ENCODE assay signal across 25 mouse cellular contexts in genomic region chr5:64847305-64847704, GRCm38 (mm10). TPM values are rescaled to one million over a fixed set of nuclear protein-coding genes. Genes with fewer than 3 reads are reported as not detected.
DNase-seq lines count a peak whose midpoint lies in the region; ATAC-seq and TF ChIP-seq lines count a peak whose summit lies in the region.
"Had no signal": no experiment of that assay in that cellular context is flagged by ENCODE, and none has a peak within 500 bp of the region (broad histone marks: within the 10 kb centered on the region; RNA-seq: fewer than 3 reads in every experiment).

No protein-coding gene starts in this region.

- peak; percentile 76 for ATAC-seq in common myeloid progenitor, adult 5-6 weeks (replicated peaks; ENCODE audit: low read depth, poor library complexity, severe bottlenecking)
- no peak for ATAC-seq in forebrain, postnatal 0 days
- no peak for ATAC-seq in stomach, postnatal 0 days (ENCODE audit: low FRiP score, low TSS enrichment)
- ATAC-seq: hindbrain, embryonic 16.5 days had no signal

- no peak for TF ChIP-seq CTCF in MEL (IDR thresholded peaks at IDR 0.05 in 2 of 3, conservative IDR thresholded peaks at IDR 0.05 in 1 of 3; ENCODE audit: control insufficient read depth in 1 of 3, insufficient read depth in 1 of 3, low read depth in 2 of 3, low read length in 3 of 3, poor library complexity in 1 of 3, severe bottlenecking in 1 of 3)
- no peak for TF ChIP-seq CTCF in forebrain, postnatal 0 days (IDR thresholded peaks at IDR 0.05; ENCODE audit: low read depth)
- TF ChIP-seq CTCF in stomach, postnatal 0 days (IDR thresholded peaks at IDR 0.05; ENCODE audit: low read depth): no peak

- peaks cover 0 to 17% of the 10 kb centered on the region in 2 experiments; a peak in 2 of 4 replicates for H3K36me3 ChIP-seq in MEL (ENCODE audit: control insufficient read depth in 1 of 2, insufficient read depth in 2 of 2, low read length in 2 of 2)
- H3K36me3 ChIP-seq in forebrain, postnatal 0 days (ENCODE audit: insufficient read depth): no peaks in the 10 kb centered on the region
- no peaks in the 10 kb centered on the region for H3K36me3 ChIP-seq in stomach, postnatal 0 days (ENCODE audit: control insufficient read depth, insufficient read depth, low read length)
- H3K36me3 ChIP-seq: heart, embryonic 12.5 days; hindbrain, embryonic 10.5 days; kidney, embryonic 15.5 days; limb, embryonic 13.5 days; midbrain, embryonic 12.5 days; neural tube, embryonic 12.5 days had no signal

- TF ChIP-seq EP300 in MEL (IDR thresholded peaks at IDR 0.05; ENCODE audit: low read depth in 1 of 2, low read length in 2 of 2): peak; percentile 30 to 43; a peak in 3 of 4 replicates
- no peak for TF ChIP-seq EP300 in stomach, postnatal 0 days (optimal IDR thresholded peaks at IDR 0.05)

- 86% methylated on average over 2 of the region's 2 CpGs for WGBS in forebrain, postnatal 0 days
- 60% methylated on average over 2 of the region's 2 CpGs for WGBS in stomach, postnatal 0 days

- H3K27ac ChIP-seq in MEL (ENCODE audit: control insufficient read depth, low read depth, low read length): no peak overlapping the region
- no peak overlapping the region for H3K27ac ChIP-seq in forebrain, postnatal 0 days (ENCODE audit: low read depth, low read length)
- H3K27ac ChIP-seq in stomach, postnatal 0 days (replicated peaks): no peak overlapping the region
- H3K27ac ChIP-seq: heart, adult 2 months; hindbrain, embryonic 10.5 days; kidney, embryonic 15.5 days; limb, embryonic 13.5 days; liver, embryonic 14.5 days; midbrain, embryonic 12.5 days; neural tube, embryonic 12.5 days had no signal

- no peak for TF ChIP-seq POLR2A in MEL (IDR thresholded peaks at IDR 0.05; ENCODE audit: control insufficient read depth in 1 of 2, insufficient read depth in 1 of 2, low read depth in 1 of 2, low read length in 2 of 2, poor library complexity in 1 of 2)

- peaks cover 9 to 12% of the 10 kb centered on the region in 2 experiments for H3K4me1 ChIP-seq in MEL (ENCODE audit: control insufficient read depth in 1 of 2, insufficient read depth in 2 of 2, low read length in 2 of 2)
- no peaks in the 10 kb centered on the region for H3K4me1 ChIP-seq in forebrain, postnatal 0 days (ENCODE audit: insufficient read depth)
- no peaks in the 10 kb centered on the region for H3K4me1 ChIP-seq in stomach, postnatal 0 days (replicated peaks; ENCODE audit: control insufficient read depth, insufficient read depth)
- H3K4me1 ChIP-seq: heart, embryonic 12.5 days; hindbrain, embryonic 10.5 days; kidney, embryonic 15.5 days; limb, embryonic 13.5 days; midbrain, embryonic 12.5 days; neural tube, embryonic 12.5 days had no signal

- no peaks in the 10 kb centered on the region for H3K9me3 ChIP-seq in MEL (replicated peaks; ENCODE audit: insufficient read depth, low read length)
- no peaks in the 10 kb centered on the region for H3K9me3 ChIP-seq in forebrain, postnatal 0 days (ENCODE audit: low read length)
- H3K9me3 ChIP-seq in stomach, postnatal 0 days (ENCODE audit: control insufficient read depth, low read length): 0 out of 2 replicates have a peak, but pooled peaks cover 2% of the 10 kb centered on the region
- H3K9me3 ChIP-seq: kidney, embryonic 15.5 days had no signal

- DNase-seq in thymus, postnatal 0 days (ENCODE audit: low spot score): peak; percentile 23
- DNase-seq in thymus, postnatal 4 days: no peak
- DNase-seq in MEL (ENCODE audit: low read depth, low spot score): peak; percentile 79
- no peak for DNase-seq in forebrain, postnatal 0 days
- no peak for DNase-seq in stomach, postnatal 0 days (ENCODE audit: low spot score)
- no peak for DNase-seq in cerebellum, postnatal 25 days
- DNase-seq: adrenal gland, postnatal 14 days; cerebellum, adult 11-12 months; cerebellum, adult 9-11 months; gastrocnemius, postnatal 25 days; heart, adult 2 months; kidney, adult 18-20 months; kidney, postnatal 25 days; lung, embryonic 14.5 days had no signal

- H3K79me2 ChIP-seq in MEL (ENCODE audit: control insufficient read depth, insufficient read depth, low read length, poor library complexity): no peaks in the 10 kb centered on the region

- no peak overlapping the region for H3K9ac ChIP-seq in MEL (ENCODE audit: control insufficient read depth, low read depth, low read length, poor library complexity, severe bottlenecking)
- H3K9ac ChIP-seq in forebrain, postnatal 0 days: no peak overlapping the region
- H3K9ac ChIP-seq in stomach, postnatal 0 days (ENCODE audit: low read length): no peak overlapping the region
- H3K9ac ChIP-seq: heart, embryonic 12.5 days; kidney, embryonic 15.5 days; limb, embryonic 13.5 days; liver, embryonic 14.5 days; lung, embryonic 14.5 days; midbrain, embryonic 12.5 days; neural tube, embryonic 12.5 days had no signal

- no peak overlapping the region for H3K4me2 ChIP-seq in forebrain, postnatal 0 days (ENCODE audit: low read depth)
- no peak overlapping the region for H3K4me2 ChIP-seq in stomach, postnatal 0 days (replicated peaks; ENCODE audit: low read depth)
- H3K4me2 ChIP-seq: heart, embryonic 12.5 days; kidney, embryonic 15.5 days; limb, embryonic 13.5 days; lung, embryonic 14.5 days; midbrain, embryonic 12.5 days; neural tube, embryonic 12.5 days had no signal

- TF ChIP-seq RAD21 in MEL (IDR thresholded peaks at IDR 0.05; ENCODE audit: low read depth, low read length): no peak

- H3K4me3 ChIP-seq in MEL (ENCODE audit: control insufficient read depth in 1 of 2, insufficient read depth in 1 of 2, low read depth in 2 of 2, low read length in 2 of 2): no peak overlapping the region
- H3K4me3 ChIP-seq in forebrain, postnatal 0 days (ENCODE audit: low read depth, low read length): no peak overlapping the region
- H3K4me3 ChIP-seq in stomach, postnatal 0 days (ENCODE audit: low read depth, low read length): no peak overlapping the region
- H3K4me3 ChIP-seq: erythroblast, embryonic 14.5 days; heart, adult 2 months; heart, embryonic 12.5 days; hindbrain, embryonic 10.5 days; kidney, embryonic 15.5 days; limb, embryonic 13.5 days; midbrain, embryonic 12.5 days; myocyte; neural tube, embryonic 12.5 days had no signal

- no peaks in the 10 kb centered on the region for H3K27me3 ChIP-seq in MEL (ENCODE audit: control insufficient read depth in 1 of 2, insufficient read depth in 2 of 2, low read length in 2 of 2)
- no peaks in the 10 kb centered on the region for H3K27me3 ChIP-seq in forebrain, postnatal 0 days (ENCODE audit: insufficient read depth, low read length)
- no peaks in the 10 kb centered on the region for H3K27me3 ChIP-seq in stomach, postnatal 0 days (ENCODE audit: control insufficient read depth, insufficient read depth, low read length)
- H3K27me3 ChIP-seq: heart, embryonic 12.5 days; kidney, embryonic 15.5 days; limb, embryonic 13.5 days; midbrain, embryonic 12.5 days; neural tube, embryonic 12.5 days had no signal

TF ChIP-seq in MEL, 35 proteins besides CTCF, POLR2A, EP300 and RAD21 (continues in another document):
- TF ChIP-seq USF2 (IDR thresholded peaks at IDR 0.05; ENCODE audit: borderline replicate concordance in 1 of 2, insufficient read depth in 1 of 2, low read depth in 1 of 2, low read length in 2 of 2) (no peak), NRF1 (IDR thresholded peaks at IDR 0.05; ENCODE audit: insufficient read depth, low read depth, low read length, poor library complexity, severe bottlenecking) (no peak), GABPA (IDR thresholded peaks at IDR 0.05; ENCODE audit: low read depth, low read length) (no peak), UBTF (IDR thresholded peaks at IDR 0.05; ENCODE audit: borderline replicate concordance, insufficient read depth, low read depth, low read length) (no peak), SMC3 (IDR thresholded peaks at IDR 0.05; ENCODE audit: low read depth, low read length) (no peak), TBP (IDR thresholded peaks at IDR 0.05; ENCODE audit: low read depth, low read length) (no peak), MXI1 (IDR thresholded peaks at IDR 0.05; ENCODE audit: low read depth, low read length) (0 out of 2 replicates have a peak, but pooled peaks have one; percentile 30), ZMIZ1 (IDR thresholded peaks at IDR 0.05; ENCODE audit: low read depth, low read length) (no peak), POLR2AphosphoS5 (IDR thresholded peaks at IDR 0.05; ENCODE audit: borderline replicate concordance, low read depth, low read length) (no peak), BHLHE40 (IDR thresholded peaks at IDR 0.05; ENCODE audit: borderline replicate concordance, low read depth, low read length) (no peak), ZNF384 (IDR thresholded peaks at IDR 0.05; ENCODE audit: low read depth, low read length) (no peak), MAX (IDR thresholded peaks at IDR 0.05; ENCODE audit: low read length) (0 out of 2 replicates have a peak, but pooled peaks have one; percentile 42), RCOR1 (IDR thresholded peaks at IDR 0.05; ENCODE audit: low read depth, low read length) (peak; percentile 72), TCF12 (IDR thresholded peaks at IDR 0.05; ENCODE audit: low read depth, low read length) (0 out of 2 replicates have a peak, but pooled peaks have one; percentile 32), SIN3A (IDR thresholded peaks at IDR 0.05; ENCODE audit: low read length) (no peak), MYC (IDR thresholded peaks at IDR 0.05; ENCODE audit: low read depth, low read length) (no peak), KAT2A (conservative IDR thresholded peaks at IDR 0.05; ENCODE audit: low read depth, low read length) (no peak), GATA1 (IDR thresholded peaks at IDR 0.05; ENCODE audit: low read depth, low read length) (peak; percentile 59), ETS1 (IDR thresholded peaks at IDR 0.05; ENCODE audit: low read depth, low read length) (peak; percentile 15; the same call in 1 of the 2 replicates), USF1 (IDR thresholded peaks at IDR 0.05; ENCODE audit: low read depth, low read length) (no peak), TAL1 (IDR thresholded peaks at IDR 0.05; ENCODE audit: low read length) (peak; percentile 33; the same call in 1 of the 2 replicates), MAZ (IDR thresholded peaks at IDR 0.05; ENCODE audit: low read depth, low read length) (no peak), CHD2 (IDR thresholded peaks at IDR 0.05; ENCODE audit: low read length) (no peak), ZC3H11A (IDR thresholded peaks at IDR 0.05; ENCODE audit: low read depth, low read length) (no peak)

RNA-seq across cellular contexts. Expression of gene Klf3, which starts 44.1 kb away (rescaled TPM):
- polyA plus RNA-seq in thymus, postnatal 0 days (2015; fragmentation: Nextera tagmentation; extraction: Ambion mirVana): 81.6 and 112 TPM in 2 replicates
- total RNA-seq in MEL (2012; rRNA removed): 7.1 and 8.4 TPM in 2 replicates
- polyA plus RNA-seq in MEL (2012; ENCODE audit: insufficient read depth in 1 of 2, insufficient read length in 2 of 2, low read depth in 1 of 2, low replicate concordance in 2 of 2, missing spikeins in 1 of 2): 10 to 100 TPM; 39.7 to 72.2 TPM
- total RNA-seq in common myeloid progenitor, adult 5-6 weeks (2017): 19.0 and 21.5 TPM in 2 replicates
- 10.1 and 14.8 TPM in 2 replicates for total RNA-seq in forebrain, postnatal 0 days (2014; rRNA removed)
- polyA plus RNA-seq in forebrain, postnatal 0 days (2015; fragmentation: Nextera tagmentation; extraction: Ambion mirVana): 29.7 and 33.7 TPM in 2 replicates
- 97.5 and 101 TPM in 2 replicates for polyA plus RNA-seq in stomach, postnatal 0 days (2015; fragmentation: Nextera tagmentation; extraction: Ambion mirVana)

Comparison
In these comparisons a context has a peak if more than half of its experiments do, and no peak if none do; other contexts are left out.
1. DNase-seq: peak in thymus, postnatal 0 days (single experiment) and MEL (single experiment); none in thymus, postnatal 4 days (single experiment), forebrain, postnatal 0 days (single experiment), stomach, postnatal 0 days (single experiment) and cerebellum, postnatal 25 days (0 of 2).